Mouse (Mus musculus) urinary bladder, postnatal 25 days (tissue): Measurements from ENCODE around the gene Ptov1.

Source experiments
- DNase-seq: peaks from one replicate; pipeline ENCODE4 v3.0.0; 2022; ENCODE audit warnings: low spot score

The Ptov1 gene

GRCm38 (mm10) chr7:44857905-44858304 lies 11.7 kb downstream of the Ptov1 start:
- DNase-seq = no peak

DNA sequence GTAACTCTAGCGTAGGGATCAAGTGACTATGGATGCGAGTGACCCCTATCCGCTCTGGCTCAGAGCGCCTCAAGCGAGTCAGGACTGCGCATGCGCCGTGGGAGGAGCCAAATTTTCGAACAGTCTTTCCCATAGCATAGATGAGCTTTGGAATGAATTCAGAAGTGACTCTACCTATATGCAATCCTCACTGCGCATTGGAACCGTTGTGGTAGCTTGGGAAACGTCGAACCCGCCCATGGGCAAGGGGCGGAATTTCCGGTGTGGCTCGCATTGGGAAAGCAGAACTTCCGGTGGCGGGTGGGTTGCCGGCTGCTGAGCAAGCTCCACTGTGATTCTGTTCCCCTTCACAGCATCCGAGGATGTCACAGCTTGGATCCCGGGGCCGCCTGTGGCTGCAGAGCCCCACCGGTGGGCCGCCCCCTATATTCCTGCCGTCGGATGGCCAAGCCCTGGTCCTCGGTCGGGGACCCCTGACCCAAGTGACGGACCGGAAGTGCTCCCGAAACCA lies 12.5 kb downstream of the Ptov1 start, which contains the start of gene Pnkp:
TSS of gene Pnkp (plus strand) at position 98 of the 511 bp plus-strand sequence.
- peak; percentile 77 for DNase-seq

DNA sequence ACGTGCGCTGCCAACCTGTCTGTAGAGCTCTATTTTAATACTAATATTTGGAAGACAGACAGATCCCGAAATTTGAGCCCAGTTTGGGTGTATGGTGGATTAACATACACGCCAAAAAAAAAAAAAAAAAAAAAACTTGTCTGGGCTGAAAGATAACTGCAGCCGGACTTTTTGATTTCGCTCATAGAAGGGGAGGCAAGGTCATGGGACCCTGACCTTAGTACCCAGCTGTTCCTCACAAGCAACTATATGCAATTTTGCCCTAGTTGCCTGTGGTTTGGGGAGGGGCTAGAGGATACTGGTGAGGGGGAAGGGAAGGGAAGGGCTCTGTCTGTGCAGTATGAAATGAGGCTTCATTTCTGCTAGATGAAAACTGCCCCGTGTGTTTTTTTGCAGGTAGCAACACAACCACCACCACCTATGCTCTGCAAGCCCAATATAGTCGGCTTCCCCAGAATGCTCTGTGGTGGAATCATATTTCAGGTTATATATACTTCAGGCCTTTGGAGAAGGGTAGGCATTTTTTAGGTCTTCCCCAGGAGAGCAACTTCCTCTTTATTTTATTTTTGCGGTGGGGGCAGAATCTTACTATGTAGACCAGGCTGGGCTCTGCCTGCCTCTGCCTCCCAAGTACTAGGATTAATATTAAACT lies 13.2 kb downstream of the Ptov1 start:
- no peak for DNase-seq

GRCm38 (mm10) chr7:44855036-44855435 lies 14.6 kb downstream of the Ptov1 start:
- no peak for DNase-seq

DNA sequence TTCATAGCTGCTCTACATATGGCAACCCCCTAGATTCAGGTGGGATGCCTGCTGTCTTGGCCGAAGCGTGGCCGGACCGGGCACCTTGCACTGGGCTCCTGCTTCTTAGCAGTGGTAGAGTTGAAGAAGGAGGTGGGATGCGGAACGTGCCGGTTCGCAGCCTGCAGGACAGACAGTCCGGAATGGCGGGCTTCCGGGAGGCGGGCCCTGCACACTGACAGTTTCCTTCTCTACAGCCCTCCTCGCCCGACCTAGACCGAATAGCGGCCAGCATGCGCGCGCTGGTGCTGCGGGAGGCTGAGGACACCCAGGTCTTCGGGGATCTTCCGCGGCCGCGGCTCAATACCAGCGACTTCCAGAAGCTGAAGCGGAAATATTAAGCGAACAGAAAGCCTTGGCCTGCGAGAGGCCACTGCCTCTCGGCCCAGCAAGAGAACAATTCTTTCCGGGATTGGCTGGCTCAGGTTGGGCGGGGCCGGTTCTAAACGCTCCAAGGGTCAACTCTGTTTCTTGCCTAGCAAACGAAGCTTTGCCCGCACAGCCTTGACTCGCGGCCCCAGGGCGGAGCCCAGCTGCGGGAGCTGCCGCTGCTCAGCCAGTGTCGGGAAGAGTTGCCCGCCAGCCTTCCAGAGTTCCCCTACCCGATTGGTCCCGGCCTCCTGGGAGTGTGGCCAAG lies 15.1 kb downstream of the Ptov1 start:
- peak; percentile 72 for DNase-seq

GRCm38 (mm10) chr7:44853596-44854355 lies 15.8 kb downstream of the Ptov1 start:
- no peak for DNase-seq

GRCm38 (mm10) chr7:44853065-44853464 lies 16.5 kb downstream of the Ptov1 start:
- DNase-seq = no peak

- DNase-seq = no peak
Observed at GRCm38 (mm10) chr7:44852259-44853027, 17.1 kb downstream of the Ptov1 start.

DNA sequence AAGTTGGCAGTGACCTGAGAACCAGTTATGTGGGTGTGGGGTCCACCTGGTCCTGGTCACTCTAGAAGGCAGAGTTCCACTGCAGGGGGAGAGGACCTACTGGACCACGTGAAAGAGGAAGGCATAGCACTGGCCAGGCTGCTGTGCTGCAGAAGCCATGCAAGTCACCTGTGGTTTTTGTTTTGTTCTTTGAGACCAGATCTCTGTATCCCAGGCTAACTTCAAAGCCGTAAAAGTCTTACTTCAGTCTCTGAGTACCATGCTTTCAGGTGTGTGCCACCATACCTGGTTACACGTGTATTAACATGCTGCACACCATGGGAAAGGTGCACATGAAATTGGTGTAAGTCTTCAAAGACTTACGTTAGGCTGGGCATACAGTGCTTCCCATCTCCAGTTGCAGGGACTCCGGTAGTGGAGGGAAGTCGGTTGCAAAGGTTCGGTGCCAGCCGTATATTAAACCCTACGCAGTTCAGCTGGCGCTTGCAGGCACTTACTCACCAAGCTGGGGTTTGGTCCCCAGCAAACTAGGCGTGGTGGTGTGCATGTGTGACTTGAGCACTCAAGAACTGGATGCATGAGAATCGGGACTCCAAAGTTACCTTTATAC lies 17.9 kb downstream of the Ptov1 start:
- DNase-seq = no peak

GRCm38 (mm10) chr7:44850789-44851624 lies 18.6 kb downstream of the Ptov1 start:
- DNase-seq = no peak

DNA sequence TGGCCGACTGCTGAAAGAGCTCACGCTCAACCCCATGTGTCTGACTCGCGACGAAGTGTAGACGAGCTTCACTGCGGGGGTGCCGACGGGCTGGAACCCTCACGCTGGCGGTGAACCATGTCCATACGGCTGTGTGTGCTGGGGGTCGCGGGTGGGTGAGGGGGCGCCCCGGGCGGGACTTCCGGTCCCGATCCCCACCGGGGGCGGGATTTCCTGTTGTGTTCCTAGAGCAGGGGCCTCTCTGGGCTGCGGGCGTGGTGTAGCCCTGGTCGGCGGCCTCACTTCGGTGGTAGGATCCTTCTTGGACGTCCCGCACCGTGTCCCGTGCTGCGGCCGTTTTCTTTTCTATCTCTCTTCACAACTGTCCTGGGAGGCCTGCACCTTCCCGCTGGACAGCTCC lies 19.4 kb downstream of the Ptov1 start:
- DNase-seq = peak; percentile 68

DNA sequence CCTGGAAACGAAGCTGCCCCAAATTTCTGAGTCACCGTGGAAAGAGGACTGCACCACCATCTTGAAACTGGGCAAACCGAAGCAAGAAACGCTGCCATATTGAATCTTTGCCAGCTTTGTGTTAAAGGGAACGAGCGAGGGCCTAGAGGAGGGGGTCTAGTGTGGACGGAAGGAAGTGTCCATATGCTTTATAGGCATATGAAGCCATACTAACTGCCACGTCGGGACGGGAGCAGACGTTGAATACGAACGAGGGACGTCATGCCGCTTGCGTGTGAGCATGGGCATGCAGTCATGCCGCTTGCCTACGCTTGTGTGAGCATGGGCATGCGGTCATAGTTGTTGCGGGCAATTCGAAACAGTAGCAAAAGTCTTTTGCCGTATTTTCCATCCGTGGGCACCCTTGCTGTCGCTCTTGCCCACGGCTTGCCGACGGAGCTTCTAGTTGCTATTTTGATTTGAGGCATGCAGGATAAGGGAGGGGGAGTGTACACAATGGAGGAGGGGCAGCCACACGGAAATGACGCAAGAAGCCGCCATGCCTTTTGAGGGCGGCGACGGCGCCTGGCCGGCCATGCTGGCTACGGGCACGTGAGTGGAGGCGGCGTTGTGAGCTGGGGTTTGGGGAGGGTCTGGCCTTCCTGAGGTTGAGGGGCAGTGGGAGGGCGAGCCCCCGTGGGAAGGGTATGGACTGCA lies 20.0 kb downstream of the Ptov1 start:
- peak; percentile 82 for DNase-seq

DNA sequence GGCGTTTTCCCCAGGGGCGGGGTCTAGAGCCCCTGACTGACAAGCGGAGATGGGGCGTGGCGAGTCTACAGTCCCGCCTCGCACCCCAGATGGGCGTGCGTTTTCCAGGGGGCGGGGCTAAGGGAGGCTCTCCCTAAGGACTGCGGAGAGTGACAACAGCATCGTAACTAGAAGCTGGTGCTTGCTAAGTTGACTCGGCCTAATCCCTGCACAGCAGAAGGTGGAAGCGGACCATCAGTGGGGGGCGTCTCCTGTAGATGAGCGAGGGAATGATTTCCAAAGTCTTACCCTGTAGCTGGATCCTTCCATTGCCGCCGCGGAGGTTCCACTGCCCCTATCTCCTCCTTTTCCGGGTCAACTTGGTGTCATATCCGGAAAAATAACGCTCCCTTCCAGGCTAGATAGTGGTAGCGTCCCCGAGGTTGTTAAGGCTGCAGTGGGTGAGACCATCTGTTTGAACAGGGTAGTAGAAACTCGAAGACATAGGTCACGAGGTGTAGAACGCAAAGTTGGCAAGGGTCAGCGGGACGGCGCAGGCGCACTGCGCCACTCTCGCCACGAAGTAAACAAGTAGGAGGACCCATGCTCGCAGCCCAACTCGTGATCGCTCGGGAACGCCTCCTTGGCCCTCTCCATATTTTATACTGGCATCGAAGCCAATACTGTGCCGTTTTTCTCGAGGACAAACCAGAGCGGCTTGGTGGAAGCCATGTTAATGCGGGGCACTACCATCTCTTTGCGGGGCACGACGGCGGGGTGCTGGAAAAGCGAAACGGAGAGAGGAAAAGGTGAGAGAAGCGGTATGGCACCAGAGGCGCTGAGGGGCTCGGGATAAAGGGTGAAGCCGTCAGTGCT lies 20.8 kb downstream of the Ptov1 start, which contains the start of the genes Akt1s1 and Tbc1d17:
TSS of gene Akt1s1 (plus strand) at position 431 of the 855 bp plus-strand sequence.
TSS of gene Tbc1d17 (minus strand) at position 519 of the 855 bp plus-strand sequence.
- peak; percentile 96 for DNase-seq

- no peak for DNase-seq
Observed at GRCm38 (mm10) chr7:44847772-44848171, 21.8 kb downstream of the Ptov1 start.

DNA sequence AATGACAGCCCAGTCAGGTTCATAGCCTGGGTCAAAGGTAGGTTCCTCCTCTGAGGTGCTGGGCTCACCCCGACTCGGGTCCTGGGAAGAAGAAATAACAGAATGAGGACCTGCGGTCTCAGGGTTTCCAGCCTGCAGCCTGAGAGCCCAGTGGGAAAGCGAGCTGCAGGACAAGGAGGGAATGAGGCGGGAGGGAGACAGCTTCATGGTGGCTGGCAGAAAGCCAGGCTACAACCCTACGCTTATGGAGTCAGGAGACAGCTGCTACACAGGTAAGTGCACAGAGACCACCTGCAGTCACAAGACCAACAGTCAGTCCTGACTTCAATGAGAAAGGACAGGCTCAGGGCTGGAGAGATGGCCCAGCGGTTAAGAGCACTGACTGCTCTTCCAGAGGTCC lies 22.8 kb downstream of the Ptov1 start:
- no peak for DNase-seq

GRCm38 (mm10) chr7:44845006-44845405 lies 24.6 kb downstream of the Ptov1 start:
- no peak for DNase-seq

GRCm38 (mm10) chr7:44841825-44842463 lies 27.6 kb downstream of the Ptov1 start:
- DNase-seq = no peak

GRCm38 (mm10) chr7:44840426-44840825 lies 29.2 kb downstream of the Ptov1 start:
- no peak for DNase-seq
